15 mouse cellular contexts compared by ENCODE assay signal in the genomic region with DNA sequence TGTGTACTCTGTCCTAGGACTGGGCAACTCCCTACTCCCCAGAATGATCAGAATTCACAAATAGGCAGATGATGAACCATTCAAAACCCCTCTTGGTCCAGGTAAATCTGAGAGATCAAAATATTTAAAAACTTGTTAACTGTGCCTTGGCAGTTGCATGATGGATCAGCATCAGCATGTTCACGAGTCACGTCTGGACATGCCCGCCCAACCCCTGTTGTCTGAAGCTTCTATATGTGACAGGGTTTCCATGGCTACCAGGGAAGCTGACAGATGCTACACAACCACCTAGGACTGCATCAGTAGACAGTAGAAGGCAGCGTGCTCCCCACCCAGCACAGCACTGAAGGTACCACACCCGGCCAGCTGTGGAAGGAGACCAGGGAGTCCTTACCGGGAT. TPM values are rescaled to one million over a fixed set of nuclear protein-coding genes. Genes with fewer than 3 reads are reported as not detected.
DNase-seq lines count a peak whose midpoint lies in the region; ATAC-seq and TF ChIP-seq lines count a peak whose summit lies in the region.
"Had no signal": no experiment of that assay in that cellular context is flagged by ENCODE, and none has a peak within 500 bp of the region (broad histone marks: within the 10 kb centered on the region; RNA-seq: fewer than 3 reads in every experiment).

No protein-coding gene starts in this region.

- no peak overlapping the region for H3K4me3 ChIP-seq in lung, embryonic 14.5 days (ENCODE audit: low read depth, low read length)
- no peak overlapping the region for H3K4me3 ChIP-seq in hindbrain, embryonic 14.5 days (replicated peaks; ENCODE audit: low read length)
- no peak overlapping the region for H3K4me3 ChIP-seq in intestine, postnatal 0 days (ENCODE audit: low read depth, low read length)
- H3K4me3 ChIP-seq: liver, embryonic 12.5 days; stomach, embryonic 15.5 days had no signal

- no peak for TF ChIP-seq CTCF in lung, embryonic 14.5 days (IDR thresholded peaks at IDR 0.05; ENCODE audit: low read depth)
- no peak for TF ChIP-seq CTCF in intestine, postnatal 0 days (IDR thresholded peaks at IDR 0.05; ENCODE audit: low read depth)

- no peaks in the 10 kb centered on the region for H3K4me1 ChIP-seq in lung, embryonic 14.5 days (ENCODE audit: insufficient read depth)
- peaks cover 16% of the 10 kb centered on the region for H3K4me1 ChIP-seq in hindbrain, embryonic 14.5 days (replicated peaks; ENCODE audit: control insufficient read depth, insufficient read depth, low read length)
- no peaks in the 10 kb centered on the region for H3K4me1 ChIP-seq in intestine, postnatal 0 days (replicated peaks; ENCODE audit: control insufficient read depth, insufficient read depth, low read length)
- H3K4me1 ChIP-seq: liver, embryonic 12.5 days; stomach, embryonic 15.5 days had no signal

- peaks cover 61% of the 10 kb centered on the region for H3K36me3 ChIP-seq in lung, embryonic 14.5 days (ENCODE audit: insufficient read depth)
- peaks cover 71% of the 10 kb centered on the region for H3K36me3 ChIP-seq in hindbrain, embryonic 14.5 days (replicated peaks; ENCODE audit: control insufficient read depth, insufficient read depth)
- H3K36me3 ChIP-seq in intestine, postnatal 0 days (ENCODE audit: control insufficient read depth, insufficient read depth): peaks cover 62% of the 10 kb centered on the region

- no peak overlapping the region for H3K4me2 ChIP-seq in lung, embryonic 14.5 days
- no peak overlapping the region for H3K4me2 ChIP-seq in hindbrain, embryonic 14.5 days (replicated peaks)
- H3K4me2 ChIP-seq in intestine, postnatal 0 days (replicated peaks; ENCODE audit: low read depth): no peak overlapping the region
- H3K4me2 ChIP-seq: liver, embryonic 12.5 days; stomach, embryonic 15.5 days had no signal

- WGBS in lung, embryonic 14.5 days: 75% methylated on average over 6 of the region's 6 CpGs
- 44% methylated on average over 6 of the region's 6 CpGs for WGBS in hindbrain, embryonic 14.5 days
- WGBS in intestine, postnatal 0 days: 85% methylated on average over 6 of the region's 6 CpGs

- H3K9ac ChIP-seq in lung, embryonic 14.5 days: no peak overlapping the region
- no peak overlapping the region for H3K9ac ChIP-seq in hindbrain, embryonic 14.5 days
- no peak overlapping the region for H3K9ac ChIP-seq in intestine, postnatal 0 days (ENCODE audit: low read depth, low read length)
- H3K9ac ChIP-seq: liver, embryonic 12.5 days; stomach, embryonic 15.5 days had no signal

- H3K27me3 ChIP-seq in lung, embryonic 14.5 days (ENCODE audit: insufficient read depth, low read length): no peaks in the 10 kb centered on the region
- no peaks in the 10 kb centered on the region for H3K27me3 ChIP-seq in hindbrain, embryonic 14.5 days (ENCODE audit: control insufficient read depth, insufficient read depth, low read length)
- no peaks in the 10 kb centered on the region for H3K27me3 ChIP-seq in intestine, postnatal 0 days (replicated peaks; ENCODE audit: control insufficient read depth, insufficient read depth, low read length)
- H3K27me3 ChIP-seq: liver, embryonic 12.5 days; stomach, embryonic 15.5 days had no signal

- no peaks in the 10 kb centered on the region for H3K9me3 ChIP-seq in lung, embryonic 14.5 days (ENCODE audit: low read depth, low read length)
- H3K9me3 ChIP-seq in hindbrain, embryonic 14.5 days (ENCODE audit: control insufficient read depth, low read length): no peaks in the 10 kb centered on the region
- H3K9me3 ChIP-seq in intestine, postnatal 0 days (ENCODE audit: control insufficient read depth): no peaks in the 10 kb centered on the region
- H3K9me3 ChIP-seq: liver, embryonic 12.5 days; stomach, embryonic 15.5 days had no signal

- ATAC-seq in lung, embryonic 14.5 days (ENCODE audit: insufficient read depth): no peak
- ATAC-seq in hindbrain, embryonic 14.5 days (ENCODE audit: low FRiP score): no peak
- ATAC-seq in granulocyte monocyte progenitor cell, adult 5-6 weeks (replicated peaks; ENCODE audit: poor library complexity, severe bottlenecking): no peak
- ATAC-seq in intestine, postnatal 0 days: no peak
- ATAC-seq: liver, embryonic 12.5 days had no signal

- H3K27ac ChIP-seq in lung, embryonic 14.5 days (ENCODE audit: low read depth): 0 out of 2 replicates have a peak overlapping the region, but pooled peaks have one; percentile 44
- H3K27ac ChIP-seq in hindbrain, embryonic 14.5 days: peak overlapping the region; percentile 56; the same call in 1 of the 2 replicates
- H3K27ac ChIP-seq in intestine, postnatal 0 days (ENCODE audit: low read depth, low read length): no peak overlapping the region; the same call in 1 of the 2 replicates
- H3K27ac ChIP-seq: liver, embryonic 12.5 days; stomach, embryonic 15.5 days had no signal

- DNase-seq in lung, embryonic 14.5 days: no peak
- no peak for DNase-seq in lung, postnatal 25 days (ENCODE audit: low spot score)
- peak; percentile 71 for DNase-seq in ES-CJ7 (ENCODE audit: low read depth, low spot score)
- DNase-seq in embryo, embryonic 9.5 days (ENCODE audit: extremely low spot score): peak; percentile 20
- DNase-seq in hindbrain, embryonic 14.5 days (ENCODE audit: low spot score): no peak
- DNase-seq in MN1 (ENCODE audit: low spot score): no peak
- DNase-seq: cerebellum, adult 11-12 months; heart, adult 11 months; kidney, adult 2 months; lung, postnatal 36 days; right cerebral cortex, postnatal 4 days had no signal

RNA-seq across cellular contexts. Expression of gene Slc37a3, which starts 28.5 kb away (rescaled TPM):
- polyA plus RNA-seq in lung, embryonic 14.5 days (2014; fragmentation: Nextera tagmentation; extraction: Ambion mirVana): 33.8 and 36.6 TPM in 2 replicates
- 62.4 and 63.8 TPM in 2 replicates for polyA plus RNA-seq in hindbrain, embryonic 14.5 days (2014; fragmentation: Nextera tagmentation; extraction: Ambion mirVana)
- total RNA-seq in granulocyte monocyte progenitor cell, adult 5-6 weeks (2014; fragmentation: Nextera tagmentation): 0.88 TPM in 1 of 2 replicates, not detected in the other
- 0.26 and 0.41 TPM in 2 replicates for total RNA-seq in granulocyte monocyte progenitor cell, adult 5-6 weeks (2017)
- polyA plus RNA-seq in intestine, postnatal 0 days (2015; fragmentation: Nextera tagmentation; extraction: Ambion mirVana): 36.1 TPM in 2 replicates

RNA-seq across cellular contexts. Expression of gene Rab19, which starts 32.0 kb away (rescaled TPM):
- 2.8 and 3.7 TPM in 2 replicates for polyA plus RNA-seq in lung, embryonic 14.5 days (2014; fragmentation: Nextera tagmentation; extraction: Ambion mirVana)
- polyA plus RNA-seq in hindbrain, embryonic 14.5 days (2014; fragmentation: Nextera tagmentation; extraction: Ambion mirVana): 0.17 and 0.40 TPM in 2 replicates
- total RNA-seq in granulocyte monocyte progenitor cell, adult 5-6 weeks (2014; fragmentation: Nextera tagmentation): 1.4 TPM in 1 of 2 replicates, not detected in the other
- total RNA-seq in granulocyte monocyte progenitor cell, adult 5-6 weeks (2017): 0.26 TPM in 1 of 2 replicates, not detected in the other
- 14.0 and 14.7 TPM in 2 replicates for polyA plus RNA-seq in intestine, postnatal 0 days (2015; fragmentation: Nextera tagmentation; extraction: Ambion mirVana)

Comparison
In these comparisons a context has a peak if more than half of its experiments do, and no peak if none do; other contexts are left out.
1. DNase-seq: peak in ES-CJ7 (single experiment) and embryo, embryonic 9.5 days (single experiment); none in lung, embryonic 14.5 days (single experiment), lung, postnatal 25 days (single experiment), hindbrain, embryonic 14.5 days (single experiment) and MN1 (single experiment).